Mouse (Mus musculus): ENCODE results near the gene Noc4l.
A peak's percentile ranks its signal among the peaks of the same experiment; 100 is the strongest.

Gene Noc4l

DNA sequence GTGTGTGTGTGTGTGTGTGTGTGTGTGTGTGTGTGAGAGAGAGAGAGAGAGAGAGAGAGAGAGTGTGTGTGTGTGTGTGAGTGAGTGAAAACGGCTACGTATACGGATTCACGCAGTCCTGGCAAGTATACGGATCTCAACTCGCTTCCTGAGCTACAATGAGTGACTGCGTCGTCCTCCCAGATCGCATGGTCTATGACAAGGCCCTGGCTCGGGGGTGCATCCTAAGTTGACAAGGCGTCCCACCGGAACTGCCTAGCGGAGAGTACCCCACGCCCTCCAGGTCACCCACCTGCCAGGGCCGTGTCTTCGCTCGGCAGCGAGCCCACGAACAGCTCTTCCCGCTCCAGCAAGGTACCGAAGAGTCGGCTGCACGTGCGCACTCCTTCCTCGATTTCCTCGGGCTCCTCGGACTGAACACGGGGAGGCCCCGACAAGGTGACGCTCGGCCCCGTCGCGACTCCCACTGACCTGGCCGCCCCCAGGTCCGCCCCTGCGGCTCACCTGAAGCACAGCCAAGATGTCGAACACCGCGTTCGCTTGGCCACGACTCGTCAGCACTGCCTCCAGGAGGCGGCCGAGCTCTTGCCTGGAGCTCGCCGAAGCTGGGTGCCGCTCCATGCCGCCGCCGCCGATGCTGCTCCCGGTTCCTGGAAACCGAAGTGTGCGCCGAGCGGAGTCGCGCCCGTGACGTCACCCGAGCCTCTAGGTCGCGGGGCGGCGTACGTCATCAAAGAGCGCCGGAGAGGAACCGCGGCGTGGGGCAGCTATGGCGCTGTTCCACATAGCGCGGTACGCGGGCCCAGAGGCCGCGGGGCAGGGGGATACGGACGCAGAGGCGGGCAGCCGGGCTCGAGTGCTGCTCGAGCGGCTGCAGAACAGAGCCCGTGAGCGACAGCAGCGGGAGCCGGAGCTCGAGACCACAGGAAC lies at the start of gene Noc4l, which contains the start of gene Ddx51:
Gene Noc4l (minus strand): TSS at position 699 of the 930 bp plus-strand sequence.
Gene Ddx51 (plus strand): TSS at position 733 of the 930 bp plus-strand sequence.
- H3K4me3 ChIP-seq (replicated peaks; ENCODE audit: low read length): peak within 1 kb of the TSS; percentile 99
- TF ChIP-seq CTCF (conservative IDR thresholded peaks at IDR 0.05; ENCODE audit: low read length): no peak
- TF ChIP-seq POU5F1 (IDR thresholded peaks at IDR 0.05; ENCODE audit: borderline replicate concordance, low read length): no peak
- no peak for TF ChIP-seq NANOG (IDR thresholded peaks at IDR 0.05; ENCODE audit: borderline replicate concordance, low read length)
- H3K9me3 ChIP-seq (ENCODE audit: low read length): no peaks in the 10 kb centered on the region
- no peaks in the 10 kb centered on the region for H3K27me3 ChIP-seq (ENCODE audit: insufficient read depth, low read length)
- H3K4me1 ChIP-seq (replicated peaks; ENCODE audit: low read depth, low read length): peaks cover 27% of the 10 kb centered on the region
- peaks cover 81% of the 10 kb centered on the region for H3K36me3 ChIP-seq (ENCODE audit: insufficient read depth, low read length)

DNA sequence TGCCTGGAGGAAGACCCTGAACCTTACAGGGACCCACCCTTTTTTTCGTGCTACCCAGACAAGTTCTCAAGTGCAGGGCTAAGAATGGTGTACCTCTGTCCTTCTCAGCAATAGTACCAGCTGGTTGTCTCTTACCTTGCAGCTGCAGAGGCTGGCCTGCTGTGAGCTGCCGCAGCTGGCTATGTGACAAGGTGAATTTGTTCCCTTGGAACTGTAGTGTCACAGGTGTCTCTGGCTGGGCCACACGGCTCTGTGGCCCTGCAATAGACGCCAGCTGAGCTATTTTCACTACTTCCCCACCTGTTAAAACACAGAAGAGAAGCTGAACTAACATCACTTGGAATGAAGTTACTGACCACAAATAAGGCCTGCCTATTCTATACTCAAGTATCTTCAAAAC lies 45.4 kb upstream of the Noc4l start:
- Histone ChIP-seq H3K27me3 (ENCODE audit: insufficient read depth, low read length) (no peaks in the 10 kb centered on the region), H3K4me3 (replicated peaks; ENCODE audit: low read length) (no peak overlapping the region), H3K9me3 (ENCODE audit: low read length) (no peaks in the 10 kb centered on the region), H3K4me1 (replicated peaks; ENCODE audit: low read depth, low read length) (no peaks in the 10 kb centered on the region), H3K36me3 (ENCODE audit: insufficient read depth, low read length) (peaks cover 95% of the 10 kb centered on the region)
- TF ChIP-seq POU5F1 (IDR thresholded peaks at IDR 0.05; ENCODE audit: borderline replicate concordance, low read length) (no peak), CTCF (conservative IDR thresholded peaks at IDR 0.05; ENCODE audit: low read length) (no peak), NANOG (IDR thresholded peaks at IDR 0.05; ENCODE audit: borderline replicate concordance, low read length) (no peak)

DNA sequence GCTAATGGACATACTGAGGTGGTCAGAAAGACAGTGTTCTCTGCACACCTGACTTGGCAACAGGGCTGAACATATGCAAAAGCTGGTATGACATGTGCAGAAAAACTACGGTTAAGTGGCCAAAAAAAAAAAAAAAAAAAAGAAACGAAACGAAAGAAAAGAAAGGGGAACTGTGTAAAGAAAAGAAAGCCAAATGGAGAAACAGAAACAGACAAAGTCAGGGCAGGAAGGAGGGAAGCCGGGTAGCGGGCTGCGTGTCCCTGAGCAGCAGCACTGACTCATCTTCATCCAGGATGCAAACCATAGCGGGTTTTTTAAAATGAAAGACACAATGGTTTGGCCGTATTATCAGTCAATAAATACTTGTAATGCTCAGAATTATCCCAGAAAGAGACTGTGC lies 28.8 kb upstream of the Noc4l start:
- H3K9me3 ChIP-seq (ENCODE audit: low read length): no peaks in the 10 kb centered on the region
- H3K36me3 ChIP-seq (ENCODE audit: insufficient read depth, low read length): peaks cover 100% of the 10 kb centered on the region
- no peaks in the 10 kb centered on the region for H3K4me1 ChIP-seq (replicated peaks; ENCODE audit: low read depth, low read length)
- no peak overlapping the region for H3K4me3 ChIP-seq (replicated peaks; ENCODE audit: low read length)
- no peaks in the 10 kb centered on the region for H3K27me3 ChIP-seq (ENCODE audit: insufficient read depth, low read length)
- no peak for TF ChIP-seq NANOG (IDR thresholded peaks at IDR 0.05; ENCODE audit: borderline replicate concordance, low read length)
- TF ChIP-seq CTCF (conservative IDR thresholded peaks at IDR 0.05; ENCODE audit: low read length): no peak
- TF ChIP-seq POU5F1 (IDR thresholded peaks at IDR 0.05; ENCODE audit: borderline replicate concordance, low read length): no peak

DNA sequence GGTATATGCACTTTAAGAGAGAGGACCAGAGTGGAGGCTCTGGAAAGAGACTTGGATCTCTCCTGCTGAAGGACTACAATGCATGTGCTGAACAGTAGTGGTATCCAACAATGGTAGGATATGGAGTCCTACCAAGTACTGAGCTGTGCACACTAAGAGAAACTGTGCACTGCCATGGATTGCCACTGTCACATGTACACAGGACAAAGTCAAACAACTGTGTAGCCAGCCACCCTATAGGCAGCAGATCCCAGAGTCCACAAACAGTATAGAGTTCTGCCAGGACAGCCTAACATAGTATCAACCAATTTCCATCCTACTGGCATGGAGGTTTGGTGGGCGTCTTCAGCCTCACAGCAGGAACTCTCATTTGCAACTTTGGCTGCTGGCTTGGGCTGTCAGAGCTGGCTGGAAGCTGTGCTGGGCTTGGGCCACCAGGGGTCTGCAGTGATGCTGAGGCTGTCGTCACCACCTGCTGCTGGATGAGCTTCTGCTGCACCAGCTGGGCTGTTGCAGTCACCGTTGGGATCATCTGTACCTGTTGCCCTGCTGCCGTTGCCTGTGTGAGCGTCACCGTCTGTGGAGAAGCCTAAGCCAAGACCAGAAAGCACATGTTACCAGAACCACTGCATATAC lies 12.4 kb upstream of the Noc4l start:
- TF ChIP-seq CTCF (conservative IDR thresholded peaks at IDR 0.05; ENCODE audit: low read length): 0 out of 2 replicates have a peak, but pooled peaks have one; percentile 10
- TF ChIP-seq POU5F1 (IDR thresholded peaks at IDR 0.05; ENCODE audit: borderline replicate concordance, low read length): no peak
- Histone ChIP-seq H3K36me3 (ENCODE audit: insufficient read depth, low read length) (peaks cover 97% of the 10 kb centered on the region), H3K4me3 (replicated peaks; ENCODE audit: low read length) (no peak overlapping the region), H3K9me3 (ENCODE audit: low read length) (no peaks in the 10 kb centered on the region), H3K27me3 (ENCODE audit: insufficient read depth, low read length) (no peaks in the 10 kb centered on the region), H3K4me1 (replicated peaks; ENCODE audit: low read depth, low read length) (peaks cover 9% of the 10 kb centered on the region; the same call in 1 of the 2 replicates)

DNA sequence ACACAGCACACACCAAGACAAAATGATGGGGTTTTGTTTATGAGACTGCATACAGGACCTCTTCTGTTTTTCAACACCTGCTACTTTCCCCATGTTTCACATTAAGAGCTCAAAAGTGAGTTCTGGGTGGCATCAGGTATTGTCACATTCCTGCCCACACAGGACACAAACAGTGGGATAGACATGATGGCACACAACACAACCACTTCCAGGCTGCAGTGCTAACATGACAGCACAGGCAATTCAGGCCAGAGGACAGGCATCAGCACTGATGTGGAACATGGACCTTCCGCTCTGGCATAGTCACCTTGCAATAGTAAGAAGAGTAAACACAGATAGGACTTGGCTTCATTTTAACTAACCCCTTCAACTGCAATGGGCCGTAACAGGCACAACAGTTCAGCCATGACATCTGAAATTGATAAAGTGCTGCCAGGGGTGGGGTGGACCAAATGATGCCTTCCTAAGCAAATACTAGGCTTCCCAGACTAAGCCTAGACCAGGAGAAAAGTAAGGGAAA lies 11.6 kb upstream of the Noc4l start:
- H3K27me3 ChIP-seq (ENCODE audit: insufficient read depth, low read length): no peaks in the 10 kb centered on the region
- no peaks in the 10 kb centered on the region for H3K9me3 ChIP-seq (ENCODE audit: low read length)
- H3K4me3 ChIP-seq (replicated peaks; ENCODE audit: low read length): no peak overlapping the region
- TF ChIP-seq NANOG (IDR thresholded peaks at IDR 0.05; ENCODE audit: borderline replicate concordance, low read length): no peak
- no peak for TF ChIP-seq CTCF (conservative IDR thresholded peaks at IDR 0.05; ENCODE audit: low read length)
- no peak for TF ChIP-seq POU5F1 (IDR thresholded peaks at IDR 0.05; ENCODE audit: borderline replicate concordance, low read length)
- H3K4me1 ChIP-seq (replicated peaks; ENCODE audit: low read depth, low read length): peaks cover 9% of the 10 kb centered on the region; the same call in 1 of the 2 replicates
- peaks cover 97% of the 10 kb centered on the region for H3K36me3 ChIP-seq (ENCODE audit: insufficient read depth, low read length)

DNA sequence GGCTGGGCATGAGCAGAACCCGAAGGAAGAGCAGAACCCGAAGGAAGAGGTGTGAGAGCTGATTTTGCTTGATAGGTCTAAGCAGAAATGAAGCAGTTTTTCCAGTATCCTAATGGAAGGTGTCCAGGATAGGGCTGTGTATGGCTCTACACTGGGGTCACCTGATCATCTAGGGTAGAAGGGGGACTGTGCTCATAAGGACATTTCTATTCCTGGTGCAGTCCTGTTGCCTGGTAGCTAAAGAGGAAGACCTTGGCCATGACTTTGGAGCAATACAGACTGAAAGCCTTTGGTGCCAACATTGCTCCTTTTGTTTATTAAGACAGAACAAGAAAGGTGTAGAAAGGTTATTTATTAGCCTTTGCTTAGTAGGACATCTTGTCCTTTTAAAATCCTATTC lies 10.8 kb upstream of the Noc4l start:
- Histone ChIP-seq H3K4me1 (replicated peaks; ENCODE audit: low read depth, low read length) (peaks cover 9% of the 10 kb centered on the region; the same call in 1 of the 2 replicates), H3K9me3 (ENCODE audit: low read length) (no peaks in the 10 kb centered on the region), H3K36me3 (ENCODE audit: insufficient read depth, low read length) (peaks cover 97% of the 10 kb centered on the region), H3K4me3 (replicated peaks; ENCODE audit: low read length) (no peak overlapping the region), H3K27me3 (ENCODE audit: insufficient read depth, low read length) (no peaks in the 10 kb centered on the region)
- TF ChIP-seq POU5F1 (IDR thresholded peaks at IDR 0.05; ENCODE audit: borderline replicate concordance, low read length): no peak
- TF ChIP-seq CTCF (conservative IDR thresholded peaks at IDR 0.05; ENCODE audit: low read length): no peak
- TF ChIP-seq NANOG (IDR thresholded peaks at IDR 0.05; ENCODE audit: borderline replicate concordance, low read length): no peak

DNA sequence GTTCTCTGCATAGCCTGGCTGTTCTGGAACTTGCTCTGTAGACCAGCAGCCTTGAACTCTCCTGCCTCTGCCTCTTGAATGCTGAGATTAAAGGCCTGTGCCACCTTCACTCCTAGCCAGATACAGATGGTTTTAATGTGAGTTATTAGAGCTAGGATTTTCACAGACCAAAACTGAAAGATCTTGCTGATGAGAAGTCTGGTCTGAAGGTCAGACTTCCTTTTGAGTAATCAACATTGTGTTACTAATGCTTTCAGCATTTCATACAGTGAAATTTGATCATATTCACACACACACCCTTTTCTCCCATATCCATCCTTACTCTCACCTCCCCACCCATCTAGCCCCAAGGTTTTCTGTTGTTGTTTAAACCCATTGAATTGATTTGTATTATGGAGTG lies 6.5 kb upstream of the Noc4l start:
- TF ChIP-seq CTCF (conservative IDR thresholded peaks at IDR 0.05; ENCODE audit: low read length) (no peak), NANOG (IDR thresholded peaks at IDR 0.05; ENCODE audit: borderline replicate concordance, low read length) (no peak), POU5F1 (IDR thresholded peaks at IDR 0.05; ENCODE audit: borderline replicate concordance, low read length) (no peak)
- H3K36me3 ChIP-seq (ENCODE audit: insufficient read depth, low read length): peaks cover 97% of the 10 kb centered on the region
- no peaks in the 10 kb centered on the region for H3K27me3 ChIP-seq (ENCODE audit: insufficient read depth, low read length)
- H3K4me3 ChIP-seq (replicated peaks; ENCODE audit: low read length): no peak overlapping the region
- peaks cover 7% of the 10 kb centered on the region for H3K4me1 ChIP-seq (replicated peaks; ENCODE audit: low read depth, low read length)
- no peaks in the 10 kb centered on the region for H3K9me3 ChIP-seq (ENCODE audit: low read length)

DNA sequence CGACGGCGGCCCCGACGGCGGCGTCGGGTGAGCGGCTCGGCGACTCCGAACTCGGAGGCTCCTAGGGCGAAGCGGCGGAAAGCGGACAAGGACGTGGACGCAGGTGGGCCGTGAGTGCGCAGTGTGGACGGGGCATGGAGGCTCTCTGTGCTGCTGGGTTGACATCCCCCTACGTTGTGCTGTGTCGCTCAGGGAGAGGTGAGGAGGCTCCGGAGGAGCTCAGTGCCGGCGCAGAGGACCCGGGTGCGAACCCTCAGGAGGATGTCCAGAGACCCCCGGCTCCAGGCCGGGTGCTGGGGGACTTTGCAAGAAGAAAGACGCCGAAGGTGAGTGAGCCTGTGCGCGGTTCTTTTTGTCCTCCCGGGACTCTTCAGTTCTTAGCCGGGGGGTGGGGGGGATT lies 469 bp upstream of the Noc4l start:
- TF ChIP-seq CTCF (conservative IDR thresholded peaks at IDR 0.05; ENCODE audit: low read length): no peak
- no peak for TF ChIP-seq NANOG (IDR thresholded peaks at IDR 0.05; ENCODE audit: borderline replicate concordance, low read length)
- no peak for TF ChIP-seq POU5F1 (IDR thresholded peaks at IDR 0.05; ENCODE audit: borderline replicate concordance, low read length)
- peak overlapping the region; percentile 99 for H3K4me3 ChIP-seq (replicated peaks; ENCODE audit: low read length)
- H3K9me3 ChIP-seq (ENCODE audit: low read length): no peaks in the 10 kb centered on the region
- peaks cover 27% of the 10 kb centered on the region for H3K4me1 ChIP-seq (replicated peaks; ENCODE audit: low read depth, low read length)
- H3K27me3 ChIP-seq (ENCODE audit: insufficient read depth, low read length): no peaks in the 10 kb centered on the region
- peaks cover 81% of the 10 kb centered on the region for H3K36me3 ChIP-seq (ENCODE audit: insufficient read depth, low read length)

Measured in E14TG2a.4 (cell line).